Mouse (Mus musculus) heart, adult 18-20 months (tissue): ENCODE results near the gene Fgfr4. TPM values are rescaled to one million over a fixed set of nuclear protein-coding genes. Genes with fewer than 3 reads are reported as not detected.
"Not testable (repeated sequence)": the region's sequence is repeated elsewhere in the genome, so short reads cannot be mapped to it uniquely, and the experiment has no call there.

ENCODE experiments used
- DNase-seq, 2 experiments: peaks; one replicate each; pipeline ENCODE4 v3.0.0; 2021 to 2022; ENCODE audit warnings: mixed read lengths in 1 of 2
- total RNA-seq, 2 experiments: library from RNA; stranded (reverse); gene quantifications; 2 replicates each; pipeline ENCODE4 v1.2.3; 2021

Fgfr4 gene
- total RNA-seq, 2 experiments from 2014 or later = 0.28 to 0.30 TPM

GRCm38 (mm10) chr13:55172336-55172770 is 19.9 kb downstream of the Fgfr4 start:
- no peak for DNase-seq

DNA sequence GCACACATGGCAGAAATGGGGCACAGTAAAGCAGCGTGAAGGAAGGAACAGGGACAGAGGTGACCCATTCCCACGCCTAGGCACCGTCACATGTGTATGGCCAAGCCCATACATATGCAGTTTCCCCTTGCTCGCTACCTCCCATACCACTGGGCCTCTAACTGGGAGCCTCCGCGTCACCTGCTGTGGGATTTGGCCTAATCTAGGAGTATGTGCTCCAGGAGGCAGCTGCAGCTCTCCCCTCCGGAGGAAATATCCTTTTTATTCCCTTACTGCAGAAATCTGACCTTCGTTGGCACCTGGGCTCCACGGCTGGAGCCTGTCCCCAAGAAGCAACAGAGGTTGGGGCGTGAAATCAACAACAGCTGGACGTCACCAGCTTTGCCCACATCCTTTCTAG is 21.9 kb downstream of the Fgfr4 start:
- no peak for DNase-seq

DNA sequence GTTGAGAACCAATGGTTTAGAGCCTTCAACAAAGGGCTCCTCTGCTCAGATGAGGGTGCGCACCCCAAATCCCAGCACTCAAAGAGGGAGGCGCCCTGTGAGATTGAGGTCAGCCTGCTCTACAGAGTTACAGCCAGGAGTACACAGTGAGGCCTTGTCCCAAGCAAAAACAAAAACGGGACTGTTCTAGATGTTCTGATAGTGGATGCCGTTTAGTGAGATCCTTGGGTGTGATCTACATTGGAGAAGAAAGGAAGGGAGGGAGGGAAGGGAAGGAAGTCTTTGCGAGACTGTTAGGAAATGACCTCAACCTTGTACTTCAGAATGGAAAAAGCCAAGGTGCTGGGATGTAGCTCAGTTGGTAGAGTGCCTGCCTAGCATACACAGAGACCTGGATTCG is 23.8 kb downstream of the Fgfr4 start:
- no peak for DNase-seq

GRCm38 (mm10) chr13:55177903-55178496 is 25.6 kb downstream of the Fgfr4 start:
- DNase-seq = peak; percentile 67 to 76

- peak; percentile 75 to 87 for DNase-seq
These were observed 26.1 kb downstream of the Fgfr4 start for GRCm38 (mm10) chr13:55178556-55178955.

DNA sequence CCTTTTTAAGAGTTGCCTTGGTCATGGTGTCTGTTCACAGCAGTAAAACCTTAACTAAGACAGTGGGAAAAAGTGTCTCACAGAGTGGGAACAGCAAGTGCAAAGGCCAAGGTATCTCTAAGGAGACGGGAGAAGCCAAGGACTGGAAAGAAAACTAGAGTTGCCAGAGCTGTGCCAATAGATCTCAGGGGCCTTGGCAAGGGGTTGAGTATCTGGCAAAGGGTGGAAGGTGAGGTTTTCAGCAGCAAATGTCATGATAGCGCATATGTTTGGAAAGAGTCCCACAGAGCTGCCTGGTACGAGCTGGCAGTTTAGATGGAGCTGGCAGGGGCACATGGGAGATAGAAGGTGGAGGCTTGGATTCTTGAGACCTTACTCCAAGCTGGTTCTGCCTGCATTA is 27.2 kb downstream of the Fgfr4 start:
- DNase-seq = no peak

- DNase-seq = no peak
These were observed 29.3 kb downstream of the Fgfr4 start for GRCm38 (mm10) chr13:55181786-55182172.

GRCm38 (mm10) chr13:55182173-55182894 is 29.9 kb downstream of the Fgfr4 start:
- peak; percentile 86 to 88 for DNase-seq

GRCm38 (mm10) chr13:55183382-55183781 is 30.9 kb downstream of the Fgfr4 start:
- DNase-seq = no peak

- DNase-seq = not testable (repeated sequence)
These were observed 34.6 kb downstream of the Fgfr4 start for GRCm38 (mm10) chr13:55187062-55187461.

DNA sequence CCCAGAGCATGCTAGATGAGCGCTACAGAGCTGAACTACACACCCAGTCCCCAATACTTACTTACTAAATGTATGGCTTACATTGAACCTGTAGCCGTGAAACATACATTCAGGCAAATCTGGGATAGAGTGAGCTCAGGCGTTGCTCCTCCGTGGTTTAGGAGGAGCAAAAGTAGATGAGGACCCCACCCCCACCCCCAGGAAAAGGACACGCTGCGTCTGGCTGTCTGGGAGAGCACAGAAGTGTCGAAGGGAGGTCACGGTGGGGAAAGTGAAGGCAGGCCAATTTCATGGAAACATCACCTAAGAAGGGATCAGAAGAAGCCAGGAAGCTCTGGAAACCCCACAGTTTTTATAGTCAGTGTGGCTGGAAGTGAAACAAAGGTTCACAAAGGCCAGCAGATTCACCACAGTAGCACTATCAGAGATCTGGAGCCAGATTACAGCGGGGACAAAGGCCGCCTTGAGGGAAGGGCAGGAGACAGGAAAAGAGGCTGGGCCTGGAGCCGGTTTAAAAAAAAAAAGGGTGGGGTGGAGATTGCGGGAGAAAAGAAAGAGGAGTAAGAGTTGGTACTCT is 37.2 kb downstream of the Fgfr4 start:
- no peak for DNase-seq

GRCm38 (mm10) chr13:55190121-55190868 is 37.9 kb downstream of the Fgfr4 start:
- DNase-seq = peak; percentile 93 to 97

GRCm38 (mm10) chr13:55191535-55191934 is 39.1 kb downstream of the Fgfr4 start:
- no peak for DNase-seq

GRCm38 (mm10) chr13:55202758-55203157 is 50.3 kb downstream of the Fgfr4 start:
- not testable (repeated sequence) for DNase-seq

- DNase-seq = no peak
These were observed 51.3 kb downstream of the Fgfr4 start for GRCm38 (mm10) chr13:55203740-55204139.

DNA sequence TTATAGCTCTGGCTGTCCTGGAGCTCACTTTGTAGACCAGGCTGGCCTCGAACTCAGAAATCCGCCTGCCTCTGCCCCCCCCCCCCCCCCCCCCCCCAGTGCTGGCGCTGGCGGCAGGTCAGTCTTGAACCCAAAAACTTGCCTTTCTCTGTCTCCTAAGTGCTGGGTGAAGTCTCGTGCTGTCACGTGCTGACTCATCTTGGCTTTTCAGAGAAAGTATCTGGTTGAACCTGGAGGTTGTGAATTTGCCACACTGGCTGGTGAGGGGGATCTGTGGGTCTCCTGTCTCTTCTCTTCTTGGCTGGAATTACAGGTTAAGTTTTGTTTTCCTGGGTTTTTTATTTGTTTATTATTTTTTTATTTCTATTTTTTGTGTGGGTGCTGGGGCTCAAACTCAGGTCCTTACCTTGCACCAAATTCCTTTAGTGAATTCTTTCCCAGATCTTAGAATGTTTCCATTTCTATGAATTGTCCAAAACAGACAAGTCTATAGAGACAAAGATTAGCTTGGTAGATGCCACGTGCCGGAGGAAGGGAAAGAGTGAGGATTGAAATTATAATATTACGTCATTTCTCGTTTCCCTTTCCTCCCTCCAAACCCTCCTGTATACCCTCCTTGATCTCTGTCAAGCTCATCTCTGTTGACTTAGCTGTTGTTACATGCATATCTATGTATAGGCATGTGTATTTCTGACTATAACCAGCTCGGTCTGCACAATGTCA is 52.4 kb downstream of the Fgfr4 start:
- no peak for DNase-seq

GRCm38 (mm10) chr13:55205448-55206205 is 53.2 kb downstream of the Fgfr4 start:
- DNase-seq = no peak

DNA sequence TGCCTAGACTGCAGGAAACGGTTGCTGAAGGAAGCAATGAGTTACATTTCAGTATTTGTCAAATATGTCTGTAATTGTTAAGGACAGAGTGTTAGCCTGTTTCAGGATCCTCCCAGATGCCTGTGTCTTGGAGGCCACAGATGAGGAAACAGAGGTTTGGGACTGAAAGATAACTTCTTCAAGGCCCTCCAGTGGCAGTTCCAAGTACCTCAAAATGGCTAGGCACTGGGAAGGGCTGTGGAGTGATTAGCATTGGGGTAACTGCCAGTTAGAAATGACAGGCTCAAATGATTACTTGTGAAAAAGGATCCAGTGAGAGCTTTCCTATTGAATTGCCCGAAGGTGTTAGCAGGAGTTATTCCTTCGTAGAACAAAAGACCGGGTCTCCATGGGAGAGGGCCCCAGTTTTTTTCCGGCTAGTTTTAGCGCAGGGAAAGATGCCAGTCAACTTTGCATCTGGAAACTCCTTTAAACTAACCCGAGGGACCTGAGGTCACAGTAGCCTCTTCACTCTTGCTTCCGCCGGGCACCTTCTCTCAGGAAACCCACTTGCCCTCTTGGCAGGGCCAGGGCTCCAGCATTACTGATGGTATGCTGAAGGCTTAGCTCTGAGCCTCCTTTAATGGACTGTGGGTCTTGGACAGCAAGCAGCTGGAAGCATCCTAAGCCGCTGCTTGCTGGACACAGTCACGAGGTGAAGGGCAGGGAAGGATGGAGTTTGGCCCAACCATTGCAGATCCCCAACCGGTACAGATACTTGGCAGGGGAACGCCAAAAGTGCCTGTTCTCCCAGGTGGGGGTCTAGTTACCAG is 56.6 kb downstream of the Fgfr4 start:
- peak in 1 of 2 experiments; percentile 43 for DNase-seq

DNA sequence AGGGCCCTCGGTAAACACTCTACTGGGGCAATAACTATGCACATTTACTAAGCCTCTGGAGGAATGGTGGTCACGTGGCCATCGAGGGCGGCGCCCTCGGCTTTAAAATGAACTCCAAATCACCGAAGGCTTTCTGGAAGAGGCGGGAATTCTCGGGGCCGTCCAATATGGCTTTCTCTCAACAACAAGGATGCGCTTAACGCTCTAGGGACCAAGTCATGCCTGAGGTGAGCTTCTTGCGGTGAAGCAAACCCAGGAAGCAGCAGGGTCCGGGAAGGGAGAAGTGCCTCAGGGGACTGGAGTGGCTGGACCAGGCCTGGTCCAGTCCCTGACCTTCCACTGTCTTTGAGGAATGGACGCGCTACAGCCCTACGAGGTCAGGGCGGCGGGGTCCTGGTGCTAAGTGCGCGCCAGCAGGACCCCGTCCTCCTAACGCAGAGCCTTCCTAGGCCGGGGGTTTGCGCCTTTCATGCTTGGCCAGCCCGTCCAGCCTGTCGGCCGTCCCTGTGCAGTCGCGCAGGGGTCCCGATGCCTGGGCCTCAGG is 57.3 kb downstream of the Fgfr4 start, which contains the start of gene Nsd1:
Nsd1 (plus strand) TSS at position 134 of the 544 bp plus-strand sequence.
- DNase-seq = peak in 1 of 2 experiments; percentile 22
